Mouse (Mus musculus) heart, embryonic 14.5 days (tissue): ENCODE data around the gene Ncoa3. TPM values are rescaled to one million over a fixed set of nuclear protein-coding genes. Genes with fewer than 3 reads are reported as not detected.

Experiments
- ATAC-seq: fragments of 200-750 bp; cut with Nextera tagmentation; 2 replicates; pipeline ENCODE4 v1.8.0; 2017; ENCODE audit warnings: low read depth, moderate TSS enrichment; ENCODE audit not compliant: insufficient number of reproducible peaks, insufficient read depth, low FRiP score
- H3K27ac ChIP-seq, 2 experiments: fragments of 200-500 bp in 1 of 2; fragments of 300-500 bp in 1 of 2; sonication (generic) in 1 of 2; replicated peaks in 1 of 2; 2 replicates each; pipeline ENCODE4 v1.5.1; 2012 to 2014; ENCODE audit warnings: low read depth in 2 of 2, low read length in 2 of 2, control low read depth in 1 of 2, mild to moderate bottlenecking in 1 of 2, mixed read lengths in 1 of 2; ENCODE audit not compliant: control insufficient read depth in 1 of 2, insufficient read depth in 1 of 2
- H3K27me3 ChIP-seq: fragments of 300-500 bp; sonication (generic); 2 replicates; pipeline ENCODE4 v1.6.1; 2014; ENCODE audit warnings: mild to moderate bottlenecking, low read length, control low read depth; ENCODE audit not compliant: control insufficient read depth, insufficient read depth
- H3K36me3 ChIP-seq: fragments of 300-500 bp; sonication (generic); 2 replicates; pipeline ENCODE4 v1.6.1; 2014; ENCODE audit warnings: mild to moderate bottlenecking, control low read depth, low read length, mixed read lengths; ENCODE audit not compliant: control insufficient read depth, insufficient read depth
- H3K4me1 ChIP-seq, 2 experiments: fragments of 200-500 bp in 1 of 2; fragments of 300-500 bp in 1 of 2; sonication (generic) in 1 of 2; 2 replicates each; pipeline ENCODE4 v1.6.1; 2012 to 2014; ENCODE audit warnings: low read length in 2 of 2, control low read depth in 1 of 2, mixed read lengths in 1 of 2; ENCODE audit not compliant: control insufficient read depth in 2 of 2, insufficient read depth in 2 of 2
- H3K4me2 ChIP-seq: fragments of 300-500 bp; sonication (generic); 2 replicates; pipeline ENCODE4 v1.6.1; 2014; ENCODE audit warnings: mild to moderate bottlenecking, low read length
- H3K4me3 ChIP-seq, 2 experiments: fragments of 200-500 bp in 1 of 2; fragments of 300-500 bp in 1 of 2; sonication (generic) in 1 of 2; 2 replicates each; pipeline ENCODE4 v1.5.1; 2012 to 2014; ENCODE audit warnings: low read length in 2 of 2, mild to moderate bottlenecking in 2 of 2, control low read depth in 1 of 2, low read depth in 1 of 2, moderate library complexity in 1 of 2; ENCODE audit not compliant: control insufficient read depth in 1 of 2, insufficient read depth in 1 of 2
- H3K9ac ChIP-seq: fragments of 300-500 bp; sonication (generic); 2 replicates; pipeline ENCODE4 v1.6.1; 2014; ENCODE audit warnings: mild to moderate bottlenecking, low read length
- H3K9me3 ChIP-seq: fragments of 300-500 bp; sonication (generic); 2 replicates; pipeline ENCODE4 v1.6.1; 2016; ENCODE audit warnings: low read length, control low read depth; ENCODE audit not compliant: control insufficient read depth
- WGBS: fragments of 180-500 bp; shearing (Covaris S2); extraction: QIAGEN DNeasy Blood & Tissue Kit; methylation state at CpG from one replicate; pipeline ENCODE4 v1.1.7; 2014; 5-methylcytosine and 5-hydroxymethylcytosine counted together
- polyA plus RNA-seq: library from polyadenylated mRNA; unstranded; fragments of >200 nt; fragmentation: Nextera tagmentation; extraction: Ambion mirVana; gene quantifications from 2 replicates; pipeline ENCODE4 v1.2.1, GENCODE M21; 2014

Ncoa3 gene
- polyA plus RNA-seq, 1 experiment from 2014 or later = 12.5 TPM

GRCm38 (mm10) chr2:165951432-165952068 is 40.9 kb upstream of the Ncoa3 start:
- no peak for ATAC-seq
- Histone ChIP-seq H3K9me3 (no peaks in the 10 kb centered on the region), H3K4me1 (peaks cover 9 to 12% of the 10 kb centered on the region in 2 experiments), H3K9ac (no peak overlapping the region), H3K4me2 (no peak overlapping the region), H3K36me3 (no peaks in the 10 kb centered on the region), H3K27me3 (no peaks in the 10 kb centered on the region), H3K4me3 (no peak overlapping the region), H3K27ac (no peak overlapping the region)
- WGBS = 56% methylated on average over 12 of the region's 12 CpGs

DNA sequence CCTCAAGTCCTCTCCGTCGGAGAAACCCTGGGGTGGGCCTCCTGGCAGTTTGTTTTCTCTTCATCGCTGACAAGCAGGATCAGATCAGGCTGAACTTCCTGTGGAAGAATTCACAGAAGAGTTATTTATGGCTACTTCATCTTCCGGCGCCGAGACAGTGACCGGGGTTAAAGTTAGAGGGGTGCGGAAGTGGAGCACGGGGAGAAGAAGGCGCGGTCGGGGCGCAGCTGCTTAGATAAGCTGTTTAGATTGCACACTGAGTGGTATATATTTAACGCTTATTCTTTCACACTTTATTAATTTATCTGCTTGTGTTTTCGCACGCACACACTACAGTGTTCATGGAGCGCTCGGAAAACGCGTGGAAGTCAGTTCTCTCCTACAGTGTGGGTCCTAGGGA is 37.6 kb upstream of the Ncoa3 start:
- Histone ChIP-seq H3K4me3 (no peak overlapping the region), H3K9me3 (no peaks in the 10 kb centered on the region), H3K4me2 (peak overlapping the region; percentile 48), H3K27ac (peak overlapping the region; percentile 1 to 14; a peak in 2 of 4 replicates), H3K36me3 (no peaks in the 10 kb centered on the region), H3K27me3 (no peaks in the 10 kb centered on the region), H3K9ac (peak overlapping the region; percentile 16; the same call in 1 of the 2 replicates), H3K4me1 (peaks cover 8 to 9% of the 10 kb centered on the region in 2 experiments)
- 31% methylated on average over 20 of the region's 20 CpGs for WGBS
- no peak for ATAC-seq

DNA sequence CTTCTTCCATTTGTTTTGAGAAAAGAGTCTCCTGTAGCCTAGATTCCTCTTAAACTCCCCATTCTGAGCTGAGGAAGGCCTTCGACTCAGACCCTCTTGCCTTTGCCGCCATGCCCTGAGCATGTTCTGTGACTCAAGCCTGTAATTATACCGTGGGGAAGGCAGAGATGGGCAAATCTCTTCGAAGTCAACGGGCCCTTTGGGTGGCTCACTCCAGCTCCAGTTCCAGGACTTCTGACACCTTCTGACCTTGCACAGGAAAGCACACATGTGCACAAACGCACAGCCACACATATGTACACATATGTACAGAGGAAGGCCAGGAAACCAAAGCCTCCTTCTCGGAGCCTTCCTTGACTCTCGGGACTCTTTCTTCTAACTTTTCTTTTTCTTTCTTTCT is 37.0 kb upstream of the Ncoa3 start:
- Histone ChIP-seq H3K27ac (0 out of 4 replicates have a peak overlapping the region, but pooled peaks of 1 of the 2 experiments have one; percentile 1), H3K36me3 (no peaks in the 10 kb centered on the region)

GRCm38 (mm10) chr2:165956096-165956740 is 36.2 kb upstream of the Ncoa3 start:
- Histone ChIP-seq H3K4me1 (peaks cover 8 to 9% of the 10 kb centered on the region in 2 experiments), H3K4me3 (no peak overlapping the region), H3K36me3 (no peaks in the 10 kb centered on the region), H3K27me3 (no peaks in the 10 kb centered on the region), H3K9ac (no peak overlapping the region), H3K9me3 (no peaks in the 10 kb centered on the region), H3K4me2 (no peak overlapping the region), H3K27ac (no peak overlapping the region)
- 83% methylated on average over 7 of the region's 7 CpGs for WGBS
- ATAC-seq = no peak

More for the DNA sequence above, 37.0 kb upstream of the Ncoa3 start:
- 0 out of 2 replicates have a peak overlapping the region, but pooled peaks have one; percentile 16 for H3K9ac ChIP-seq
- WGBS = 84% methylated on average over 8 of the region's 8 CpGs
- H3K4me2 ChIP-seq = no peak overlapping the region
- H3K4me3 ChIP-seq = no peak overlapping the region
- ATAC-seq = no peak
- no peaks in the 10 kb centered on the region for H3K9me3 ChIP-seq
- H3K4me1 ChIP-seq = peaks cover 8 to 9% of the 10 kb centered on the region in 2 experiments
- no peaks in the 10 kb centered on the region for H3K27me3 ChIP-seq

DNA sequence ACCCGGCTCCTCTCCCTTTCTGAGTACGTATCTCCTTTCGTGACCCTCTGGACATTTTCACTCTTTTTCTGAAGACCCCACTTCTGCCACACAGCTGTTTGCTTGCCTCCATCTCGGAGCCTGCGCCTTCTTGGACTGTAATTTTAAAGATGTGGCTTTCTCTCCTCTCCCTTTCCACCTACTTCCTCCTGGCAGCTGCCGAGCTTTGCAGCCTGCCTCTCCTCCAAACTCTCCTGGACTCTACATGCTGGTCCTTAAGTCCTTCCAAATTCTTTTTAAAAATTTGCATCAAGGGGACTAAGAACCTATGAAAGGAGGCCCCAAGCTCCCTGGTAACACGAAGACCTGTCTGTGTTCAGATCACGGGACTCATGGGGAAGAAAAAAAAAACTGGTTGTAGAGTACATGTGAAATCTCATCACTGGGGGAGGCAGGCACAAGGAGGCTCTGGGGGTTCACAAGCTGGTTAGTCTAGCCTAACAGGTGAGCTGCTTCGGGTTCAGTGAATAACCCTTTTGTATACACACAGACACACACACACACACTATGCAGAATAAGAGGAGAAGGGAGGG is 35.1 kb upstream of the Ncoa3 start:
- Histone ChIP-seq H3K27ac (no peak overlapping the region), H3K4me1 (peaks cover 3 to 8% of the 10 kb centered on the region in 2 experiments; a peak in 3 of 4 replicates), H3K4me2 (no peak overlapping the region), H3K4me3 (no peak overlapping the region), H3K9ac (no peak overlapping the region), H3K36me3 (no peaks in the 10 kb centered on the region), H3K27me3 (no peaks in the 10 kb centered on the region), H3K9me3 (no peaks in the 10 kb centered on the region)
- no peak for ATAC-seq
- WGBS = 78% methylated on average over 9 of the region's 9 CpGs

GRCm38 (mm10) chr2:165958556-165958955 is 33.9 kb upstream of the Ncoa3 start:
- Histone ChIP-seq H3K4me3 (no peak overlapping the region), H3K27ac (no peak overlapping the region), H3K27me3 (no peaks in the 10 kb centered on the region), H3K9me3 (no peaks in the 10 kb centered on the region), H3K36me3 (no peaks in the 10 kb centered on the region), H3K9ac (no peak overlapping the region), H3K4me1 (peaks cover 3 to 8% of the 10 kb centered on the region in 2 experiments; a peak in 3 of 4 replicates), H3K4me2 (no peak overlapping the region)
- WGBS = 92% methylated on average over 6 of the region's 6 CpGs
- no peak for ATAC-seq

DNA sequence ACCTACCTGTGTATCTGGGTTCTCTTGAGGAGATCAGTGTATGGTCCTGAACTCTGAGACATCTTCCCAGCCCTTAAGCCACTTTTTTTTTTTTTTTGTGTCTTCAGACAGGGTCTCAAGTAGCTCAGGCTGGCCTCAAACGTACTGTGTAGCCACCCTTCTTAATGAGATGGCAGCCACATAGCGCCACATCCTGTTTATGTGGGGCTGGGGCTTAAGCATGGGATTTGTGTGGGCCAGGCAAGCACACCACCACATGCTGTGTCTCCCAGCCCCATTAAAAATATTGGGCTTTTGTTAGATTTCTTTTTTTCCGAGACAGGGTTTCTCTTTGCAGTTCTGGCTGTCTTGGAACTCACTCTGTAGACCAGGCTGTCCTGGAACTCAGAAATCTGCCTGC is 31.7 kb upstream of the Ncoa3 start:
- WGBS = 88% methylated on average over 3 of the region's 3 CpGs
- no peak for ATAC-seq

More for the DNA sequence above, 31.7 kb upstream of the Ncoa3 start:
- Histone ChIP-seq H3K9ac (no peak overlapping the region), H3K4me2 (no peak overlapping the region), H3K27ac (no peak overlapping the region), H3K27me3 (no peaks in the 10 kb centered on the region), H3K36me3 (no peaks in the 10 kb centered on the region), H3K4me1 (peaks cover 0 to 3% of the 10 kb centered on the region in 2 experiments; a peak in 1 of 4 replicates), H3K9me3 (no peaks in the 10 kb centered on the region), H3K4me3 (no peak overlapping the region)
